Mouse (Mus musculus): ENCODE data around the gene Tsnaxip1.

Tsnaxip1 gene

DNA sequence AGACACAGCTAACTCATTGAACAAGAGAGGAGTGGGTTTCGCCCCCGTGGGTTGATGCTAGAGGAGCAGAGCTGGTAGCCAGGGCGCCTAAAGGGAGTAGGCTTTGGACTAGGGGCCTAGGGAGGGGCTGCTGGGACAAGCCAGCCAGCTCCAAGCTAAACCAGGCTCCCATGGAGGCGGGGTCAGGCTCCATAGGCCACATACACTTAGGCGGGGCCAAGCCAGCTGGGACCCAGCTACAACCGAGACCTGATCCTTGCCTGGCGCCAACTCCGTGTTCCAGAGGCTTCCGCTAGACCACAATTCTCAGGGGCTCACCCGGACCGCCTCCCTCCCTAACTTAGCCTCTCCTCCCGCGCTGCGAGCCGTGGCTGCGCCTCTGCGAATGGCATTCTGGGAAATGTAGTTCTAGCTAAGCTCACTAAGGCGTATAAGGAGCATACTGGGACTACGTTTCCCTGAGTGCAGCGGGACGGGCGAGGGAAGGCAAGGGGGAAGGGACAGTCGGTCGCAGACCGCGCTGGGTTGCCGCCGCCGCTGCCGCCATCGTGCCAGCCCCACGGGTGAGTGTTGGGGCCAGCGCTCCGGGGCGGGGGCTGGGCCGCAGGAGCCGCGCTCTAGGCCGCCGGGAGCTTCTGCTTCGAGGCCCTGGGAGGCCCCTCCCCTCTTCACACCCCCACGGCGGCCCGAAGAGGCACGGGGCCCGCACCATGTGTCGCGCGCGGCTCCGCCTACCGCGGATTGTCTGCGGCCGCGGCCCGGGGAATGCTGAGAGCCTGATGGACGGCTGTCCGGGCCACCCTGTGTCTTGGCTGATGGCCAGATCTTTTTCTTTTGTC is 32.8 kb downstream of the Tsnaxip1 start, which contains the start of gene Nutf2:
Gene Nutf2, plus strand, starts transcription at position 438 of the 839 bp plus-strand sequence.
- DNase-seq (ENCODE audit: low read depth), result peak; percentile 95

DNA sequence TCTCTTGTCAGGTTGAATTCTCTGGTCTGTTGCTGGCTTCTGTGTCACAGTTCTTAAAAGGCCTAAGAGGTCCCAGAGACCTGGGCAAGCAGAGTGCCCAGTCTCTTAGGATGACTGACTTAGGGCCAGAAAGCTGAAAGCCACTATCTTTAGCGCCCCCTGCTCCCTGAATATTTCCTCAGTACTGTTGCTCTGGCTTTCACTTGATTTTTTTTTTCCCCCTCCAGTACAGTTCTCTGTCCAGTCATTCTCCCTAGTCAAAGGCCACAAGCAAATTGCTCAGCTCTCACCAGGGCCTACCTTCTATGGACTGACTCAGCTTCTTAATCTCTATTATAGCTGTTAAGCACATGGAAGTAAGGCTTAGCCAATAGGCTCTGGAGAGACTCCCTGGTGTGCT is 34.4 kb downstream of the Tsnaxip1 start:
- DNase-seq (ENCODE audit: low read depth), result peak; percentile 44

DNA sequence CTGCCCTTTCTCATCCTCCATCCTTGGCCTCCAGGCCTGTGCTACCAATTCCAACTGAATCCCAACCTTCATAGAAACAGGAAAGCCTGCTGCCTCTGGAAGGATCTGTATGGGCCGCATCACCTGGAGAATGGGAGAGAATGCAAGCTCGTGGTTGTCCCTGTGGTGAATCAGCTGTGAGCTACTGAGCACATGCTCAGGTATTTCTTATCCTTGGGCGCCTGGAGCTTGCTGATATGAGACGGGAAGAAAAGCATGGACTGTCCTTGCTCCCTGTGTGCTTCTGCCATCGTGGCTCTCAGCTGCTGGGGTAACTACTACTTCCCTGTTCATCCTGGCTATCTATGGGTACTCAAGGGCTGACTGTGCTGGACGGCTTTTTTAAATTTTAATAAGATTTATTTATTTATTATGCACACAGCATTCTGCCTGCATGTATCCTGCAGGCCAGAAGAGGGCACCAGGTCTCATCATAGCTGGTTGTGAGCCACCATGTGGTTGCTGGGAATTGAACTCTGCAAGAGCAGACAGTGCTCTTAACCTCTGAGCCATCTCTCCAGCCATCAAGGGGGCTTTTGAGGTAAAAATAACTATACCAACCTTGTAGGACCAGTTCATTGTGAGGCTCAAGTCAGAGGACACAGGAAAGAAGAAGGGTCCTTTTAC is 39.0 kb downstream of the Tsnaxip1 start:
- no peak for DNase-seq (ENCODE audit: low read depth)

DNA sequence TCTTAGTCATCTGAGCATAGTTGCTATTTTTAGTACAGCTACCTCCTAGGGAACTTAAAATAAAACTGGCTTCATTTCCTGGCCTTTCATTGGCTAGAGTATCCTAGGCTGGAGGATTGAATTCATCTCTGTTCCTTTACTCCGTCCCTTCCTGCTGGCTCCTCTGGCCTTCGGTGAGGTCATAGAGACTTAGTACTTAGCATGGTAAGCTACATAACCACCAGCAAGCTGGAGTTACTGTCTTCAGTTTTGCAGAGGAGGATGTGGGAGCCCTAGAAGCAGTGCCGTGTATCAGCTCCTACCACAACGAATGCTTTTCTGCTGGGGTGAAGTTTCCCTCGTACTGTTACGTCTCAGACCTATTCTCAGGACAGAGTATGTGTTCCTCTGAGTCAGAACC is 46.8 kb downstream of the Tsnaxip1 start:
- no peak for DNase-seq (ENCODE audit: low read depth)

DNA sequence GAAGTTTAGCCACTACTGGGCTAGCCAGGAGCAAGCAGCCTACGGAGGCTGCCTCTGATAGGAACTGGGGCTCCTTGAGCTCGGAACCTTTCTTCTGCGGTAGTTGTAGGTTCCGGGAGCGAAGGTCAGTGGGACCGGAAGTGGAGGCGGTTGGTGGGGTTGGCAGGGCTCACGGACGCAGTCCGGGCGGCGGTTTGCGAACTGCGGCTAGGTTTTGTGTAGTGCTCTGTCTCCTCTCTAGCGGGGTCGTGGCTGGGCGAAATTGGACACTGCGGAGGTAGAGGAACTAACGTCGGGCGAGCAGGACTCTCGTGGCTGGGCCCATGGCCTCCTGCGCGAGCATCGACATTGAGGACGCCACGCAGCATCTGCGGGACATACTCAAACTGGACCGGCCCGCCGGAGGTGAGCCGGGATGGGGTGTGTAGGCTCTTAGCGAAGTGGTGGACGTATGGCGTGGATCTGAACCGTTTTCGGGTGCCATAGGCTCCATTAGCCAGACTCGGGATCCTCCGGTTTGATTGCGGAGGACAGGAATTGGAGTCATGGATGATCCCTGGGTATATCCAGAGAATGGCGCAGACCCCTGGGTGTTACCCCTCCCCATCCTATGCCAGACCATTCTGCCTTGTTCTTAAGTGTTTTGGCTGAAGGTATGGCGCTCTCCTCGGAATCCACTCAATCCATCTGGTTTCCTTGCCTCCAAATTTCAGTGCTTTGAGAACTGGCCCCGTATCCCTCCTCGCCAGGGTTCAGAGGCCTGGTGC is 53.4 kb downstream of the Tsnaxip1 start, which contains the start of gene Edc4:
Gene Edc4, plus strand, starts transcription at position 128 of the 767 bp plus-strand sequence.
- DNase-seq (ENCODE audit: low read depth), result peak; percentile 94

DNA sequence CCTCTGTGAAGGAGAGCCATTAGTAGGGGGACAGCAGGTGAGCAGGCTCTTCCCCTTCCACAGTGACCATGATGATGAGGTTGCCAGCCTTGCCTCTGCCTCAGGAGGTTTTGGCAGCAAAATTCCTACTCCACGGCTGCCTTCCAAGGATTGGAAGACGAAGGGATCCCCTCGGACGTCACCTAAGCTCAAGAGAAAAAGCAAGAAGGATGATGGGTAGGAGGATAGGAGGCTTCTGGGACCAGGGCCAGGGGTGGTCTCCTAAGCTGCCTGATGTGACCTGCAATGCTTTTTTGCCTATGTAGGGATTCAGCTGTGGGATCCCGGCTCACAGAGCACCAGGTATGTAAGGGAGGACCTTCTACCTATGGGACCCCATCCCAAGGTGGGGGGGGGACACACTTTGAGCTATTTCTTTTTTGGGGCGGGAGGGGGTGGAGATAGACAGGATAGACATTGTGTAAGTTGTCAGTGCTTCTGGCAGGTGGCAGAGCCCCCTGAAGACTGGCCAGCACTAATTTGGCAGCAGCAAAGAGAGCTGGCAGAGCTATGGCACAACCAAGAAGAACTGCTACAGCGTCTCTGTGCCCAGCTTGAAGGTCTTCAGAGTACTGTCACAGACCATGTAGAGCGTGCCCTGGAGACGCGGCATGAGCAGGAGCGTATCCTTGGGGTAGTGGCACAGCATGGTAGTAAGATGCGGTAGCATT is 62.4 kb downstream of the Tsnaxip1 start:
- DNase-seq (ENCODE audit: low read depth), result no peak

DNA sequence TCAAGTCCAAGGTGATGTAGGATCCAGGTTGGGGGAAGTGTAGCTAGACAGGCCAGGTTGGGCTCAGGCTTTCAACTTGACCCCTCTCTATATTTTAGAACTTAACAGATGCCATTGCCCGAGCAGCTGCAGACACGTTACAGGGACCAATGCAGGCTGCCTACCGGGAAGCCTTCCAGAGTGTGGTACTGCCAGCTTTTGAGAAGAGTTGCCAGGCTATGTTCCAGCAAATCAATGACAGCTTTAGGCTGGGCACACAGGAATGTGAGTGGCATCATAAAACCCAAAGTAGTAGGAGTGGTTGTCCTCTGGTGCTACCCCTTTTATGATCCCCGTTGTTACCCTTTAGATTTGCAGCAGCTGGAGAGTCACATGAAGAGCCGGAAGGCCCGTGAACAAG is 63.3 kb downstream of the Tsnaxip1 start:
- DNase-seq (ENCODE audit: low read depth), result no peak

DNA sequence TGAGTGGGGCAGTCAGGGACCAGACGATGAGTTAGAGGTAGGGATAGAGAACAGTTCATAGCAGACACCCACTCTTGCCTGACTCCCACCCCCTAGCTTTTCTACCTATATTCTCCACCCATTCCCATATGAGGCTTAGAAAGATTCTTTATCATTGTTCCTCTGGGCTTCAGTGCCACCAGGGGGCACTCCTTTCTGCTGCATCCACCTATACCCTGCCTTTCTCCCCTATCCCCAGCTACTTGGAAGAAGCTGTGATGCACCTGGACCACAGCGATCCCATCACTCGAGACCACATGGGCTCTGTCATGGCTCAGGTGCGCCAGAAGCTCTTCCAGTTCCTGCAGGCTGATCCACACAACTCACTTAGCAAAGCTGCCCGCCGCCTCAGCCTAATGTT is 64.9 kb downstream of the Tsnaxip1 start:
- peak; percentile 58 for DNase-seq (ENCODE audit: low read depth)

DNA sequence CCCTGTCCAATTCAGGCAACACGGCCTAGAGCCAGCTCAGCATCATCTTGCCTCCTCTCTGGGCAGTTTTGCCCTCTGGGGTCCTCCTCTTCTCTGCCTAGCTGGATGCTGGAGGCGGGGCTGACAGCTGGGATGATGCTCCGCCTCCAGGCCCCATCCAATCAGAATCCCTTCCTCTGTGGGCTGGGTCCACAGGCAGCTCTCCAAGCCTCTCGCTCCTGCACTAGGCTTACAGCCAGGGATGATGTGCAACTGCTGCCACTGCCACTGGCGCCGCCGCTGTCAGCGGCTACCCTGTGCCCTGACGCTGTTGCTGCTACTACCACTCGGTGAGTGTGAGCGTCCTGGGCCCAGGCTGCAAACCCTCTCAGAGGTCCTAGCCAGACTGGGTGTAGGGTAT is 65.8 kb downstream of the Tsnaxip1 start, which contains the start of gene Nrn1l:
Gene Nrn1l, plus strand, starts transcription at position 229 of the 400 bp plus-strand sequence.
- DNase-seq (ENCODE audit: low read depth), result peak; percentile 25

All from induced T-regulatory cell, adult 2 months (primary cell).